Mouse (Mus musculus): Measurements from ENCODE around the gene Gucy2d. TPM values are rescaled to one million over a fixed set of nuclear protein-coding genes. Genes with fewer than 3 reads are reported as not detected.

The Gucy2d gene
- polyA plus RNA-seq (2015; fragmentation: Nextera tagmentation; extraction: Ambion mirVana): not detected in 2 replicates

DNA sequence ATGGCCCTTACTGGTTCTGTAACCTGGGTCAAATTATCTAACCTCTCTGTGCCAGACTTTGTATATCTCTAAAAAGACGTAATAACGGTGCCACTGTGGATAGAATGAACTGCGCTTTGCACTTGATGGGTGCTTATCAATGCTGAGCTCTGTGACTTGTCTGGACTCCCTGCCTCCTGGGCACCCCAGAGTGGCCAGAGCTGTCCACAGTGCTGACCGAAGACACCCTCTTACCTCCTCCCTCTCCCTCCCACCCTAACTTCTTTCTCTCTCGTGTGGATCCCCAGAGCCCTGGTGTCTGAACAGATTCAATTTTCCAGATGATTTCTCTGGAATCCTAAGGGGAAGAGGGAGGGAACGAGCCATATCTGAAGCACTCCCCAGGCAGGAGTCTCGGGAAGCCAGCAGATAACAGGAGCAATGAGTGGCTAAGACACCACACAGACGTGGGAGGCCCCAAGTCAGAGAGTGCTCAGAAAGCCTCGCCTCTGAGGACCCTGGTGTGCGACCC is at the start of gene Gucy2d:
Gene Gucy2d, plus strand, starts transcription at position 461 of the 511 bp plus-strand sequence.

GRCm38 (mm10) chr7:98489131-98489530 is 48.9 kb downstream of the Gucy2d start, which contains the start of gene Lrrc32:
Lrrc32 (plus strand) TSS chr7:98489283.

Other genes with a start within 250 kb of the Gucy2d start
- gene B3gnt6, start 240.9 kb upstream of the Gucy2d start, polyA plus RNA-seq (2015; fragmentation: Nextera tagmentation; extraction: Ambion mirVana): 0.13 TPM in 1 of 2 replicates, not detected in the other
- gene Acer3, start 119.2 kb upstream of the Gucy2d start, polyA plus RNA-seq (2015; fragmentation: Nextera tagmentation; extraction: Ambion mirVana): 21.9 and 27.4 TPM in 2 replicates
- gene Tsku, start 79.1 kb upstream of the Gucy2d start, polyA plus RNA-seq (2015; fragmentation: Nextera tagmentation; extraction: Ambion mirVana): 6.8 and 8.9 TPM in 2 replicates
- gene Lrrc32, start 48.9 kb downstream of the Gucy2d start, polyA plus RNA-seq (2015; fragmentation: Nextera tagmentation; extraction: Ambion mirVana): 16.8 and 25.9 TPM in 2 replicates
- gene Emsy, start 216.4 kb downstream of the Gucy2d start, polyA plus RNA-seq (2015; fragmentation: Nextera tagmentation; extraction: Ambion mirVana): 9.8 and 11.8 TPM in 2 replicates

Data from adrenal gland, postnatal 0 days (tissue).